Mouse (Mus musculus) brown adipose tissue, adult 24 weeks (tissue): ENCODE results near the gene Smim8. TPM values are rescaled to one million over a fixed set of nuclear protein-coding genes. Genes with fewer than 3 reads are reported as not detected.
"Not testable (repeated sequence)": the region's sequence is repeated elsewhere in the genome, so short reads cannot be mapped to it uniquely, and the experiment has no call there.

Experiments
- H3K27ac ChIP-seq: fragments of 200-500 bp; replicated peaks from 2 replicates; pipeline ENCODE4 v1.5.1; 2012; ENCODE audit warnings: low read depth, mild to moderate bottlenecking, low read length
- H3K4me1 ChIP-seq: fragments of 200-500 bp; 2 replicates; pipeline ENCODE4 v1.6.1; 2012; ENCODE audit warnings: low read length, mixed read lengths; ENCODE audit not compliant: control insufficient read depth, insufficient read depth, insufficient read length
- H3K4me3 ChIP-seq: fragments of 200-500 bp; 2 replicates; pipeline ENCODE4 v1.5.1; 2012; ENCODE audit warnings: low read depth, mild to moderate bottlenecking, low read length, moderate library complexity; ENCODE audit not compliant: insufficient read depth
- polyA plus RNA-seq: library from polyadenylated mRNA; stranded (reverse); fragments of >200 nt; gene quantifications from 2 replicates; pipeline ENCODE4 v1.2.4, GENCODE M21; 2012; ENCODE audit not compliant: missing spikeins, insufficient read depth, insufficient read length

Smim8 gene
- polyA plus RNA-seq, 1 experiment = 95.6 TPM

DNA sequence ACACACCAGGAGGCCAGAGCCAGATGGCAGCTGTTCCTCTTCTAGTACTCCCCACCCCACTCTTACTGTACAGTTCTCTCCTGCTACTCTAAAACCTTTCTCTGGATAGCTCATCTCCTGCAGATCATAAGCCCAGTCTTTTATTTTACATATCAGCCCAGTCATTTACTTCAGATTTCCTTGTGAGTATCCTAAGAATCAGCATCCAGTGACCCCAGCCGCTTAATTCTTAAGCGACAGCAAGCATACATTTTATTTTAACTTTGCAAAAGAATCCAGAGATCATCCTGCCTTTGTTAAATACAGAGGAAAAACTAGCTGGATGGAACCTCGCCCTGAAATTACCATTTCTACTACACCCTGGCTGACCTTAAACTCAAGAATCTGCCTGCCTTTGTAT is 43.8 kb downstream of the Smim8 start:
- Histone ChIP-seq H3K27ac (no peak overlapping the region), H3K4me1 (no peaks in the 10 kb centered on the region), H3K4me3 (no peak overlapping the region)

DNA sequence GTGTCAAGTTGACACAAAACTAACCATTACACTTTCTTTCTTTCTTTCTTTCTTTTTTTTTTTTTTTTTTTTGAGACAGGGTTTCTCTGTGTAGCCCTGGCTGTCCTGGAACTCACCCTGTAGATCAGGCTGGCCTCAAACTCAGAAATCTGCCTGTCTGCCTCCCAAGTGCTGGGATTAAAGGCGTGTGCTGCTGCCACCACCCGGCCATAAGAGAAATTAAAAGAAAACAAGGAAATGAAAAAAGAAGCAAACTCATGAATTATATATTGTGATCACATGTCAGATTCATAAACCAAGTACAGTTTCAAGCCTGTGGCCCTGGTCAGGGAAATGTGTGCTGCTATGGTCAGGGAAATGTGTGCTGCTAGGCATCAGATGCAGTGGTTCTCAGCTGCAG is 44.8 kb downstream of the Smim8 start:
- not testable (repeated sequence) for H3K4me3 ChIP-seq, H3K27ac ChIP-seq, H3K4me1 ChIP-seq

DNA sequence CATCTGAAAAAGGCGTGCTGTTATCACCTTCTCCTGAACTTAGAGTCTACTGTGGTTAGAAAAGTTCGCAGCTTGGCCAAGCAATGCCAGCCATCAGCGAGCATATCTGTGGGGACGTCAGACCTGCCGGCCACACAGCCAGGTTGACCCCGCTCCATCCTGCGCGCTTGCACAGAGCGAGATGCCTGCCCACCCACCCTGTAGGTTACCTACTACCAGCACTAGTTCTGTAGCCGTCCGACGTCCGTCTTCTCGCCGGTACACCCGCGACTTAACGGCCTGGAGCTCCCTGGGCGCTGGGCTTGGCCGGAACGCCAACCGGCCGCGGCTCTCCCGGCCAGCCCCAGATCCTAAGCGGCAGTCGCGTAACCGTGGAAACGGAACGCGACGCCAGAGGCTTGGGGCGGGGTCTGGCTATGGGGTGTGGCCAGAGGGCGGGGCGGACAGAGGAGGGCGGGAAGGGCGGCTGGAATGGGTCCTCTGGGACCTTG is 48.3 kb downstream of the Smim8 start, which contains the start of gene Cfap206:
Cfap206 (minus strand) TSS at position 356 of the 491 bp plus-strand sequence.
- Histone ChIP-seq H3K27ac (no peak within 1 kb of the TSS), H3K4me1 (no peaks in the 10 kb centered on the region), H3K4me3 (peak within 1 kb of the TSS; percentile 60)

DNA sequence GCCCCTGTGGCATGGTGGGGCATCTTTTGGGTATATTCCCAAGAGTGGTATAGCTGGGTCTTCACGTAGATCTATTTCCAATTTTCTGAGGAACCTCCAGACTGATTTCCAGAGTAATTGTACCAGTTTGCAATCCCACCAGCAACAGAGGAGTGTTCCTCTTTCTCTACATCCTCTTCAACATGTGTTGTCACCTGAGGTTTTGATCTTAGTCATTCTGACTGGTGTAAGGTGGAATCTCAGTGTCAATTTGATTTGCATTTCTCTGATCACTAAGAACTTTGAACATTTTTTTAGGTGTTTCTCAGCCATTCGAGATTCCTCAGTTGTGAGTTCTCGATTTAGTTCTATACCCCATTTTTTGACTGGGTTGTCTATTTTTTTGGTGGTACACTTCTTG is 52.5 kb downstream of the Smim8 start:
- H3K4me3 ChIP-seq, H3K27ac ChIP-seq, H3K4me1 ChIP-seq: not testable (repeated sequence)

DNA sequence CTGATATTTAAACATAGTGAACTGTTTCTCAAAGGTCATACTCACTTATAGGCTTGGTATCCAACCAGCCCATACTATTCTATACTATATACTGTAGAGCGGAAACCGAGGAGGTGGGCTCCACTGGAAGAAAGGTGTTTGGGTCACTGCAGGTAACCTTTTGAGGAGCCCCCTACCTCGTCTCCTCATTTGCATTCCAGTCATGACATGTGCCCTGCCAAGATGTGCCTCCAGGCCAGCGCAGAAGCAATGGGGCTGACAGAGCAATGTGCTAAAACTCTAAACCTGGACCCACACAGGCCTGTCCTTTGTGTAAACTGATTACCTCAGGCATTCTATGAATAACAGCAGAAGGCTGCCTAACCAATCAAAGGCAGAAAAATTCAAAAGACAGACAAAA is 53.9 kb downstream of the Smim8 start:
- H3K4me1 ChIP-seq = no peaks in the 10 kb centered on the region
- H3K27ac ChIP-seq = no peak overlapping the region
- no peak overlapping the region for H3K4me3 ChIP-seq

DNA sequence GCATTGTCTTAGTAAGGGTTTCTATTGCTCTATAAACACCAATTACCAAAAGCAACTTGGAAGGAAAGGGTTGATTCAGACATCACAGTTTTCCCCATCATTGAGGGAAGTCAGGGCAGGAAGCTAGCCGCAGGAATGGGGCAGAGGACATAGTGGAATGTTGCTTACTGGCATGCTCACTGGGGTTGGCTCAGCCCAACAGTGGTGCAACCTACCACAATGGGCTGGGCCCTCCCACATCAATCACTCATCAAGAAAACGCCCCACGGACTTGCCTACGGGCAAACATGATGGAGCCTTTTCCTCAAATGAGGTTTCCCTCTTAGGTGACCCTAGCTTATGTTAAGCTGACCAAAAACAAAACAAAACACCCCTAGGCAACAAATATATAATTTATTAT is 55.0 kb downstream of the Smim8 start:
- no peak overlapping the region for H3K27ac ChIP-seq
- H3K4me1 ChIP-seq = no peaks in the 10 kb centered on the region
- H3K4me3 ChIP-seq = no peak overlapping the region

DNA sequence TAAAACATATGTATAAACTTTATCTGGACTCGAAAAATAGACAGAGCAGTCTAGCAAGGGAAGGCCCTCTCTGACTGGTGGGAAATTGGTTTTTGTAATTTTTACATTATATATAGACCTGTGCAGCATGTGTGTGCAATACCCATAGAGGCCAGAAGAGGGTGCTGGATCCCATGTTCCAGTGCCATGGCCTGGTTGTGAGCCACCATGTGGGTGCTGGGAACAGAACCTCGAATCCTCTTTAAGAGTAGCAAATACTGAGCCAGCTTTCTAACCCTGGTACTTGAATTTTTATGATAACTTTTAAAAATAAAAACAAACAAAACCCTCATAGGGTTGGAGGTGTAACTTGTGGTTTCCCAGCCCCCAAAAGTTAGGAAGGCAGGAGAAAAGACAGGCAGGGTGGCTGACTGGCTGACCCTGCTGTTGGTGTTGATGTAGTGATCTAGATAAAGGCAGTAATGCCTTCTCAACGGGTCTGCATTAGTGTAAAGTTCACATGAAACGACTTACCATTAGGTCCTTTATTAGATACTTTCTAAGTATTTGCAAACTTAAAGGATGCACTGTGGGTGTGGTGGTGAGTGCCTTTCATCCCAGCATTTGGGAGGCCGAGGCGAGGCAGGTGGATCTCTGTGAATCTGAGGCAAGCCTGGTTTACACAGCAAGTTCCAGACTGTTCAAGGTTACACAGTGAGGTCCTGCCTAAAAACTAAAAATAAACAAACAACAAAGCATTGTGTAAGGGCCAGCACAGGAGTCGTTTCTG is 57.9 kb downstream of the Smim8 start:
- Histone ChIP-seq H3K4me1 (no peaks in the 10 kb centered on the region), H3K27ac (no peak overlapping the region), H3K4me3 (no peak overlapping the region)

- Histone ChIP-seq H3K27ac (no peak overlapping the region), H3K4me1 (no peaks in the 10 kb centered on the region)
These were observed 58.8 kb downstream of the Smim8 start for GRCm38 (mm10) chr4:34719421-34719820.

More at GRCm38 (mm10) chr4:34719421-34719820, 58.8 kb downstream of the Smim8 start:
- H3K4me3 ChIP-seq = no peak overlapping the region

Other genes starting within 250 kb of the Smim8 start
- gene Akirin2, start 227.5 kb downstream of the Smim8 start, polyA plus RNA-seq = 31.4 and 41.0 TPM in 2 replicates
- gene Orc3, start 163.5 kb downstream of the Smim8 start, polyA plus RNA-seq = 45.3 and 46.0 TPM in 2 replicates
- gene Rars2, start 163.5 kb downstream of the Smim8 start, polyA plus RNA-seq = 29.2 and 29.9 TPM in 2 replicates
- gene Slc35a1, start 91.0 kb downstream of the Smim8 start, polyA plus RNA-seq = 16.0 and 17.7 TPM in 2 replicates
- not detected in 2 replicates for gene Cfap206, start 48.2 kb downstream of the Smim8 start, polyA plus RNA-seq
- gene Gm136, start 22.2 kb downstream of the Smim8 start, polyA plus RNA-seq = not detected in 2 replicates
- 3.6 and 5.7 TPM in 2 replicates for gene Zfp292, start 104.5 kb upstream of the Smim8 start, polyA plus RNA-seq
- gene Cga, start 115.4 kb upstream of the Smim8 start, polyA plus RNA-seq = not detected in 2 replicates